Mouse (Mus musculus): ENCODE data around the gene Cebpe. TPM values are rescaled to one million over a fixed set of nuclear protein-coding genes. Genes with fewer than 3 reads are reported as not detected.

Gene Cebpe
- polyA plus RNA-seq (2015; fragmentation: Nextera tagmentation; extraction: Ambion mirVana): not detected in 2 replicates

- Histone ChIP-seq H3K27ac (no peak within 1 kb of the TSS), H3K4me2 (no peak within 1 kb of the TSS), H3K4me3 (no peak within 1 kb of the TSS), H3K9ac (no peak within 1 kb of the TSS), H3K4me1 (peaks cover 10% of the 10 kb centered on the region; the same call in 1 of the 2 replicates), H3K9me3 (replicated peaks) (no peaks in the 10 kb centered on the region), H3K36me3 (ENCODE audit: poor library complexity, severe bottlenecking) (no peaks in the 10 kb centered on the region), H3K27me3 (peaks cover 13% of the 10 kb centered on the region; the same call in 1 of the 2 replicates)
- 83% methylated on average over 7 of the region's 7 CpGs for WGBS
- ATAC-seq: no peak
Measured at GRCm38 (mm10) chr14:54712074-54712473, at the start of gene Cebpe. Gene Cebpe (minus strand): TSS chr14:54712174.

GRCm38 (mm10) chr14:54756382-54756781 lies 44.4 kb upstream of the Cebpe start:
- H3K9ac ChIP-seq: no peak overlapping the region
- H3K27me3 ChIP-seq: no peaks in the 10 kb centered on the region
- no peaks in the 10 kb centered on the region for H3K36me3 ChIP-seq (ENCODE audit: poor library complexity, severe bottlenecking)
- H3K4me2 ChIP-seq: no peak overlapping the region
- H3K4me1 ChIP-seq: peaks cover 15% of the 10 kb centered on the region
- H3K9me3 ChIP-seq (replicated peaks): no peaks in the 10 kb centered on the region
- H3K4me3 ChIP-seq: no peak overlapping the region
- H3K27ac ChIP-seq: no peak overlapping the region
- ATAC-seq: no peak
- 92% methylated on average over 6 of the region's 6 CpGs for WGBS

GRCm38 (mm10) chr14:54754602-54755018 lies 42.6 kb upstream of the Cebpe start:
- peaks cover 15% of the 10 kb centered on the region for H3K4me1 ChIP-seq
- WGBS: 36% methylated on average over 6 of the region's 6 CpGs
- no peaks in the 10 kb centered on the region for H3K36me3 ChIP-seq (ENCODE audit: poor library complexity, severe bottlenecking)
- no peak for ATAC-seq
- H3K9ac ChIP-seq: no peak overlapping the region
- peak overlapping the region; percentile 63 for H3K27ac ChIP-seq
- H3K27me3 ChIP-seq: no peaks in the 10 kb centered on the region
- no peak overlapping the region for H3K4me2 ChIP-seq
- H3K4me3 ChIP-seq: no peak overlapping the region
- no peaks in the 10 kb centered on the region for H3K9me3 ChIP-seq (replicated peaks)

GRCm38 (mm10) chr14:54753986-54754601 lies 42.1 kb upstream of the Cebpe start:
- Histone ChIP-seq H3K4me2 (no peak overlapping the region), H3K4me1 (peaks cover 15% of the 10 kb centered on the region), H3K4me3 (no peak overlapping the region), H3K27me3 (no peaks in the 10 kb centered on the region), H3K9ac (no peak overlapping the region), H3K27ac (no peak overlapping the region), H3K9me3 (replicated peaks) (no peaks in the 10 kb centered on the region), H3K36me3 (ENCODE audit: poor library complexity, severe bottlenecking) (no peaks in the 10 kb centered on the region)
- 72% methylated on average over 14 of the region's 14 CpGs for WGBS
- no peak for ATAC-seq

- ATAC-seq: no peak
- H3K27ac ChIP-seq: no peak overlapping the region
- no peaks in the 10 kb centered on the region for H3K27me3 ChIP-seq
- H3K4me3 ChIP-seq: no peak overlapping the region
- no peak overlapping the region for H3K4me2 ChIP-seq
- no peaks in the 10 kb centered on the region for H3K9me3 ChIP-seq (replicated peaks)
- WGBS: 88% methylated on average over 6 of the region's 6 CpGs
- H3K36me3 ChIP-seq (ENCODE audit: poor library complexity, severe bottlenecking): no peaks in the 10 kb centered on the region
- H3K4me1 ChIP-seq: peaks cover 15% of the 10 kb centered on the region
- H3K9ac ChIP-seq: no peak overlapping the region
Measured at GRCm38 (mm10) chr14:54752938-54753337, 41.0 kb upstream of the Cebpe start.

- H3K27ac ChIP-seq: no peak overlapping the region
- H3K4me3 ChIP-seq: no peak overlapping the region
- peaks cover 15% of the 10 kb centered on the region for H3K4me1 ChIP-seq
- no peaks in the 10 kb centered on the region for H3K9me3 ChIP-seq (replicated peaks)
- 91% methylated on average over 1 of the region's 1 CpGs for WGBS
- no peak for ATAC-seq
- no peak overlapping the region for H3K9ac ChIP-seq
- no peaks in the 10 kb centered on the region for H3K36me3 ChIP-seq (ENCODE audit: poor library complexity, severe bottlenecking)
- H3K4me2 ChIP-seq: no peak overlapping the region
- no peaks in the 10 kb centered on the region for H3K27me3 ChIP-seq
Measured at GRCm38 (mm10) chr14:54751768-54752167, 39.8 kb upstream of the Cebpe start.

GRCm38 (mm10) chr14:54749238-54749637 lies 37.3 kb upstream of the Cebpe start:
- Histone ChIP-seq H3K4me1 (peaks cover 10% of the 10 kb centered on the region), H3K9me3 (replicated peaks) (no peaks in the 10 kb centered on the region), H3K27me3 (no peaks in the 10 kb centered on the region), H3K4me2 (no peak overlapping the region), H3K36me3 (ENCODE audit: poor library complexity, severe bottlenecking) (no peaks in the 10 kb centered on the region), H3K9ac (no peak overlapping the region), H3K27ac (no peak overlapping the region), H3K4me3 (no peak overlapping the region)
- no peak for ATAC-seq
- 75% methylated on average over 4 of the region's 4 CpGs for WGBS

GRCm38 (mm10) chr14:54747942-54748917 lies 36.3 kb upstream of the Cebpe start:
- Histone ChIP-seq H3K9ac (no peak overlapping the region), H3K4me2 (no peak overlapping the region), H3K27ac (no peak overlapping the region), H3K9me3 (replicated peaks) (no peaks in the 10 kb centered on the region), H3K27me3 (no peaks in the 10 kb centered on the region), H3K36me3 (ENCODE audit: poor library complexity, severe bottlenecking) (no peaks in the 10 kb centered on the region), H3K4me1 (no peaks in the 10 kb centered on the region), H3K4me3 (no peak overlapping the region)
- no peak for ATAC-seq
- WGBS: 87% methylated on average over 16 of the region's 16 CpGs

- Histone ChIP-seq H3K27me3 (no peaks in the 10 kb centered on the region), H3K4me3 (no peak overlapping the region), H3K9ac (no peak overlapping the region), H3K9me3 (replicated peaks) (no peaks in the 10 kb centered on the region), H3K36me3 (ENCODE audit: poor library complexity, severe bottlenecking) (no peaks in the 10 kb centered on the region), H3K4me2 (no peak overlapping the region), H3K4me1 (no peaks in the 10 kb centered on the region), H3K27ac (no peak overlapping the region)
- 93% methylated on average over 9 of the region's 9 CpGs for WGBS
- ATAC-seq: no peak
Measured at GRCm38 (mm10) chr14:54746038-54746437, 34.1 kb upstream of the Cebpe start.

GRCm38 (mm10) chr14:54744473-54744872 lies 32.5 kb upstream of the Cebpe start:
- no peak overlapping the region for H3K27ac ChIP-seq
- H3K27me3 ChIP-seq: no peaks in the 10 kb centered on the region
- no peaks in the 10 kb centered on the region for H3K9me3 ChIP-seq (replicated peaks)
- H3K4me3 ChIP-seq: no peak overlapping the region
- no peak overlapping the region for H3K9ac ChIP-seq
- WGBS: 82% methylated on average over 8 of the region's 8 CpGs
- H3K4me2 ChIP-seq: no peak overlapping the region
- no peaks in the 10 kb centered on the region for H3K36me3 ChIP-seq (ENCODE audit: poor library complexity, severe bottlenecking)
- H3K4me1 ChIP-seq: no peaks in the 10 kb centered on the region
- no peak for ATAC-seq

- Histone ChIP-seq H3K4me1 (0 out of 2 replicates have a peak, but pooled peaks cover 1% of the 10 kb centered on the region), H3K9ac (no peak overlapping the region), H3K4me3 (no peak overlapping the region), H3K27ac (no peak overlapping the region), H3K27me3 (no peaks in the 10 kb centered on the region), H3K4me2 (no peak overlapping the region), H3K9me3 (replicated peaks) (no peaks in the 10 kb centered on the region), H3K36me3 (ENCODE audit: poor library complexity, severe bottlenecking) (no peaks in the 10 kb centered on the region)
- no peak for ATAC-seq
- WGBS: 89% methylated on average over 2 of the region's 2 CpGs
Measured at GRCm38 (mm10) chr14:54742375-54742774, 30.4 kb upstream of the Cebpe start.

GRCm38 (mm10) chr14:54741721-54742120 lies 29.7 kb upstream of the Cebpe start:
- Histone ChIP-seq H3K9me3 (replicated peaks) (no peaks in the 10 kb centered on the region), H3K9ac (no peak overlapping the region), H3K4me3 (no peak overlapping the region), H3K4me1 (peaks cover 7% of the 10 kb centered on the region; the same call in 1 of the 2 replicates), H3K27ac (no peak overlapping the region), H3K36me3 (ENCODE audit: poor library complexity, severe bottlenecking) (no peaks in the 10 kb centered on the region), H3K27me3 (no peaks in the 10 kb centered on the region), H3K4me2 (no peak overlapping the region)
- WGBS: 87% methylated on average over 6 of the region's 6 CpGs
- ATAC-seq: no peak

All from forebrain, embryonic 13.5 days (tissue).